Mouse (Mus musculus): Measurements from ENCODE around the gene 1600014C10Rik.

Gene 1600014C10Rik

DNA sequence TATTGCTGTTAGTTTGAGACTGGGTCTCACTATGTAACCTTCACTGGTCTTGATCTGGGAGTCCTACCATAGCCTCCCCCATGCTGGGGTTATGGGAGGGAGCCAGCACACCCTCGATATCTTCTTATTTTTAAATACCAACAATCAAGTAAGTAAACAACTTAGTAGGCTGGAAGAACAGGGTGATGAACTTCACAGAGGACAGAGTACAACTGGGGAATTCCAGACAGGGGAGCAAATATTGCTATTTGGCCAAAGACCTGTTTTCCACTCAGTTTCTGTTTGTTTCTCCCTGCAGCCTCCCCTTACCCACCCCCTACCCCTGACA, 1.4 kb downstream of the 1600014C10Rik start:
- no peak for DNase-seq

DNA sequence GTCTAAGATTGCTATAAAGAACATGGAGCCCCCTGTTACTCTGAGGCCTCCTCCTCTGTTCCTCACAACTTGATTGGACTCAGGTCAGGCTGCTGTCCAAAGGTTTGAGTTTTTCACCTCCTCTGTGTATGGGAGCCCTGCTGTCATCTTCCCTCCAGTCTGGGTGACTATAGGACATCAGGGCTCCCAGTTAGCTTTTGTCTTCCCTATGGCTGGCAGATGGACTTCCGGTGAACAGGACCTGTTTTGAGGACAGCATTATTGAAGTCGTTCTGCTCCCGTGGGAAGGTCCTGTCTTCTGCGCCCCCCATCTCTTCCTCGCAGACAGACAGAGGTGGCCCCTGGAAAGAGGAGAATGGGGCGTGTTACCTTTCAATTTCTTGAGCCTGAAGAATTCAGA, 1.8 kb downstream of the 1600014C10Rik start:
- DNase-seq: no peak

DNA sequence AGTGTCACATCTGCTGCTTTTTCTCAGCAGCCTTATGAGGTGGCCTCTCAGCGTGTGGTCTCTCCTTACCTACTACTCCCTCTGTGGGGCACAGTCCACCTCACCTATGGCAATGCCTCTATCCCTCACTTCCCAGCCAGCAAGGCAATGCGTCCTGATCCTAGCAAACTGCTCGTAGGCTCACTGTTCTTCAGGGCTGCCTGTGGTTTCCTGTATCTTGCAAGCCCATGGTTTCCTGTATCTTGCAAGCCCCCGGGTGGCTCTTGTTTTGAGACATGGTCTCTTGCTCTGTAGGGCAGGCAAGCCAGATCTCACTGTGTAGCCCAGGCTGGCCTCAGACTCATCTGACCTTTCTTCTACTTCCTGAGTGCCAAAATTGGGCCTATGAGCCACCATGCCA, 3.8 kb downstream of the 1600014C10Rik start:
- DNase-seq: peak; percentile 29 to 30

- peak in 1 of 2 experiments; percentile 29 for DNase-seq
Observed at GRCm38 (mm10) chr7:38187796-38188195, 4.8 kb downstream of the 1600014C10Rik start.

DNA sequence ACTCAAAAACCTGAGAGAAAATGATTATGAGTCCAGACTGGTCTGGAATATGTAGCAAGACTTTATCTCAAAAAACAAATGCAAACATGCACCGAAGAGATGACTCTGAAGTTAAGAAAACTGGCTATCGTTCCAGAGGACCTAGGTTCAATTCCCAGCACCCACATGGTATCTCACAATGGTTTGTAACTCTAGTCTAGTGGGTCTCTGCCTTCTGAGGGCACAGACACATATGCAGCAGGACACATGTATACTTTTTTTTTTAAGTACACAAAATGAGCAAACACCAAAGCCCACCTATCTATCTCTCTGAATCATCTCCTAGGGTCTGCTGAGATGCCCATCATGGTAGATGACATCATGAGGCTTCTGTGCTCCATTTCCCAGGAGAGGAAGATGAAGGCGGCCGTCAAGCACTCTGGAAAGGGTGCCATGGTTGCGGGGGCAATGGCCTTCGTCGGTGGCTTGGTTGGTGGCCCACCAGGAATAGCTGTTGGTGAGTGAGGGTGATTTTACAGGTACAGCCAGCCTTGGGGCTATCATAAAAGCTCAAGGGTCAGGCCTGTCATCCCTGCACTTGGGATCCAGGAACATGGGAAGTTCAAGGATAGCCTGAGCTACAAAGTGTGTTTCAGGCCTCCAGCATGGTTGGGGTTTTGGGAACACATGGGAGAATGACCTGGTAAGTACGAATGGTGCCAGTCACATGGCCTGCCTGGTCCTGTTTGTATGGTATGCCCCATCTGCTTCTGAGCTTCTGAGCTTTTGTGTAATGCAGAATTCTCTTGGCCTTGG, 5.5 kb downstream of the 1600014C10Rik start:
- no peak for DNase-seq

DNA sequence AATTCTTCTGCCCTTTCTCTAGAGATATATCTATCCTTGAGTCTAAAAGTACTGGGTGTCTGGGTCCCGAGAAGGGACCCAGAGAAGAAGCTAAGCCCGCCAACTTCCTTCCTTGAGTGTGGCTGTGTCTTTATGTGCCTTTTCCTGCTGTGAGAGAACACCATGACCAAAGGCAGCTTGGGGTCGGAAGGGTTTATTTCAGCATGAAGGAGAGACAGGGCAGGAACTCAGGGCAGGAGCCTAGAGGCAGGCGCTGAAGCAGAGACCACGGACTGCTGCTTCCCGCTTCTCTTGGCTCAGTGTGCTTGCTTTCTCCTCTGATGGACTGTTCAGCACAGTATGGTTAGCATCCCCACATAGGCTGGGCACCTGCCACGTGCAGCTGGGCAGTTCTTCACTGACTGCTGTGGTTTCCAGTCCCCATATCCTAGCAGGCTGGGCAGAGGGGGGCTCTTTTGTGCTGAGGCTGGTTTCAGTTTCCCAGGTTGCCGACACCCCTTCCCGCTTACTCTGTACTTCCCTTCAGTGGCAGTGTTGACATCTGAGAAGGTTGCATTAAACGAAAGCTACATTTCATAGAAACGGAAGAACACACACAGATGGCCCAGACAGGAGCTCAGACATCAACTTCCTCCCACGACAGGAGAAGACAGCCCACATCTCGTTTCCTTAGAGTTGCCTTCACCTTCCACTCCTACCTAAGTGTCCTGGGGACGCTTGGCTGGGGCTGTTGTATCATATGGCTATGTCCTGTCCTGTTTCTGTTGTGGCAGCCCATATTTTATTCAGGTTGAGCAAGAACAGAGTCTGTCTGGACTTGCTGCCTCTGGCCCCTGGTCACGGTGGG, 6.3 kb downstream of the 1600014C10Rik start:
- DNase-seq: peak; percentile 65 to 66

DNA sequence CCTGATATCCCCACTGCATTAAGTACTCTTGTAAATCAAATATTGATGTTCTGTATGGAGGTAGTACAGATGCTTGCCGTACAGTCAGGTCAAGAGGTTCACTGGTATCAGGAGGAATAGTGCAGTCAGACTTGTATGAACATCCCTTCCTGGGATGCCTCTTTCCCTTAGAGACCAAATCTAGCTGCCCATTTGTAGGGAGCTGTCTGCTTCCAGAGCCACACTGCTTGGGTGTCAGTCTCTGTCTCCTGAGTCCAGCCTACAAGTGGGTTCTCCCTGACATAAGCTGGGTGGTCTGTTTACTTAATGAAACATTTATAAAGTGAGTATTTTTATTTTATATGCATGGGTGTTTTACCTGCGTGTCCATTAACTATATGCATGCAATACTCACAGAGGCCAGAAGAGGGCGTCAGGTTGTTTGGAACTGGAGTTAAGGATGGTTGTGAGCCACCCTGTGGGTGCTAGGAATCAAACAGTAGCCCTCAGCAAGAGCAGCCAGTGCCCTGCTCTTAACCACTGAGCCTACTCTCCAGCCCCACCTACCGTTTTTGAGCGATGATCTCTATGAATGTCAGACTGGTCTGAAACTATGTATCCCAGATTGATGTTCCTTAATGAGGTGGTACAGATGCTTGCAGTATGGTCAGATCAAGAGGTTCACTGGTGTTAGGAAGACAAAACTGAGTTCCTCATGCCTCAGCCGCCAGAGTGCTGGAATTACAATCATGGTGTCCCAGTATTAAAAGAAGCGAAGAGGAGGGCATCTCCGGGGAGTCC, 7.2 kb downstream of the 1600014C10Rik start:
- no peak for DNase-seq

DNA sequence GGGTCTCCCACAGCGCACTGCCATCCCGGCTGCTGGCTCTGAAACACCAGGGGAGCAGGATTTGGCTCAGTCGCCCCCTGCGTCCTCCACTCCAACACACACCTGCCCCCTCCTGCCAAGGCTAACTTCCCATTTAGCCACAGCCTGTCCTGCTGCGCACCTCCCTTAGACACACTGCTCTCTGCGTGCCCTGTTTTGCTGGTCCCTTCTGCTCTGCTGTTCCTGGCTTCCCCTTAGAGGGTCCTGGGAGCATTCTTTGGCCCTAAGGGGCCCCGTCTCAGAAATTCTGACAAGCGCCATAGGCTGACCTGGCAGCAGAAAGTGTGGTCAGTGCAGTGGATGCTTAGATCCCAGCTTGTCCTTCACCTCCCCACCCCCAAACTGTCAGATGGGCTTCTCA, 8.1 kb downstream of the 1600014C10Rik start:
- DNase-seq: no peak

DNA sequence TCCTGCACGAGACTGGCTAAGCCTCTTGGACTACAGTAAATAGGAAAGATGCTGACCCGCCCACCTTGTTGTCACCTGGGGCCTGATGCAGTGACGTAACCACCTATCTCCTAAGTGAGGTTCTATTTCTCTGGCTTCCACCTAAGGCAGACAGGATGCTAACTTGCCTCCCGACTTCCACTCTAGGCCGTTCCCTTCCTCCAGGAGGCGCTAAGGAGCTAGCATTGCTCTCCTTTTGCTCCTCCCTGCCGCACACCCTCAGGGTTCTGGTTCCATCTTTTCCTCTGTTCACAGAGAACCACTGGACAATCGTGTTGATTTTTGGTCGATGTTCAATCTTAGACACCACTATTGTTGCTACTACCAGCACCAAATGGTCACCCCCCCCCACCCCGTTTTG, 8.6 kb downstream of the 1600014C10Rik start:
- peak in 1 of 2 experiments; percentile 43 for DNase-seq

DNA sequence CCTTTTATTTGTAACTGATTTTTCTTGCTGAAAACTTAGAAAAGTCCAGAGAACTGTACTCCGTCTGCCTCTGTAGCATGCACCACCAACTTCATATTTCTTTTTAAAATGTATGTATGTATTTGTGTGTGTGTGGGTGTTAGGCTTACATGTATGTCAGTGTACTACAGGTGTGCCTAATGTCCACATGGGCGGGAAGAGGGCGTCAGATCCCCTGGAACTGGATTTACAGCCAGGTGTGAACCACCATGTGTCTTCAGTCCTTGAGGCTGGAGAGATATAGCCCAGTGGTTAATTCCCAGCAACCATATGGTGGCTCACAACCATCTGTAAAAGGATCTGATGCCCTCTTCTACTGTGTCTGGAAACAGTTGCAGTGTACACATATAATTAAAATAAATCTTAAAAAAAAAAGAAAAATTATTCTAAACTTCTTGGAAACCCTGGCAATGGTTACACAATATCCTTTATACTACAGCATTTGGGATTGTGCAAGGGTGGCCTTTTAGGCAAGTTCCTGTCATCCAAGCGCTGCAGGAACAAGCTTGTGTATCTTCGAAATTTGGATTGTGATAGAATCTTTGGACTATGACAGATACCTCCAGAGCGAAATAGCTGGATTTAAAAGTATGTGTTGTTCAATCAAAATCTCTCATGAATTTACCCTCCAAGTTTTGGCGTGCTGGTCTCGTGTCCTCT, 17.0 kb downstream of the 1600014C10Rik start:
- DNase-seq: no peak

- peak; percentile 84 to 91 for DNase-seq
Observed at GRCm38 (mm10) chr7:38200606-38201289, 17.7 kb downstream of the 1600014C10Rik start.

DNA sequence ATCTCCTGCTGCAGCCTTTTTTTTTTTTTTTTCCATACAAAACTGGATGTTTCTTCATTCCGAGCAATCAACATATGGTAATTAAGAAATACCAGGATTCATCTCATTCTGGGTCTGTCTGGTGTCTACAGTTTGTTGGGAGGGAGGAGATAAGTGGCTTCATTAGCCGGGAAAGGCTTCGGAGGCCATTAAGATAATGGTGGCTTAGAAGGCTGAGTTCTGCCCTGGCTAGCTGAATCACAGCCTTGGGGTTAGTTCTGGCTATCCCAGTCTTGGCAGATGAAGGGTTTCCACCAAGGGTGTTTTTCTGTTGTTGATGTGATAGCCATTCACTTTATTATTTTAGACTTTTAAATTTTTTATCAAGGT, 18.3 kb downstream of the 1600014C10Rik start:
- DNase-seq: no peak

GRCm38 (mm10) chr7:38204314-38204713, 21.3 kb downstream of the 1600014C10Rik start:
- no peak for DNase-seq

GRCm38 (mm10) chr7:38205801-38206200, 22.8 kb downstream of the 1600014C10Rik start:
- no peak for DNase-seq

- no peak for DNase-seq
Observed at GRCm38 (mm10) chr7:38206564-38206963, 23.5 kb downstream of the 1600014C10Rik start.

- no peak for DNase-seq
Observed at GRCm38 (mm10) chr7:38208969-38209368, 26.0 kb downstream of the 1600014C10Rik start.

GRCm38 (mm10) chr7:38209478-38210152, 26.6 kb downstream of the 1600014C10Rik start:
- no peak for DNase-seq

DNA sequence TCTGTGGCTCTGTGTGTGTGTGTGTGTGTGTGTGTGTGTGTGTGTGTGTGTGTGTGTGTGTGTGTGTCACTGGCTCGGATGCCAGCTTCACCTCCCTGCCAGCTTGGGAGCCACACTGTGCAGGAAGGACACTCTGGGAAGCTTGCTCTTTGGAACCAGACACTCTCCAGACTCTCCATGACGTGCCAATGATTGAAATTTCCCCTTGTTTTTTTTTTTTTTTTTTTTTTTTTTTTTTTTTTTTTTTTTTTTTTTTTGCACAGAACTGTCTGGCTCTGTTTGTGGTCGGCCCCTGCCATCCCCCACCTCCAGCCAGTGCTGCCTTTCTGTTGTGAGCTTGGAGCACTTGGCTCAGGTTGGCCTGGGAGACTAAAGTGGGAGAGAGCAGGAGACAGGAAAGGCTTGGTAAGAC, 29.6 kb downstream of the 1600014C10Rik start:
- DNase-seq: no peak

- no peak for DNase-seq
Observed at GRCm38 (mm10) chr7:38214473-38215214, 31.6 kb downstream of the 1600014C10Rik start.

- DNase-seq: no peak
Observed at GRCm38 (mm10) chr7:38215281-38215680, 32.3 kb downstream of the 1600014C10Rik start.

GRCm38 (mm10) chr7:38215697-38216096, 32.7 kb downstream of the 1600014C10Rik start:
- no peak for DNase-seq

All from lung, postnatal 4 days (tissue).